Mouse (Mus musculus): ENCODE results near the gene Gm13277.
"Not testable (repeated sequence)": the region's sequence is repeated elsewhere in the genome, so short reads cannot be mapped to it uniquely, and the experiment has no call there.

The Gm13277 gene

GRCm38 (mm10) chr4:88788402-88788801, at the start of gene Gm13277:
TSS of gene Gm13277 (plus strand) at chr4:88788632.
- DNase-seq, result peak; percentile 79

- DNase-seq, result no peak
Measured at GRCm38 (mm10) chr4:88739036-88739435, 49.4 kb upstream of the Gm13277 start.

GRCm38 (mm10) chr4:88741426-88741825, 47.0 kb upstream of the Gm13277 start:
- no peak for DNase-seq

GRCm38 (mm10) chr4:88742771-88743371, 45.6 kb upstream of the Gm13277 start:
- DNase-seq, result no peak

GRCm38 (mm10) chr4:88744207-88744606, 44.2 kb upstream of the Gm13277 start:
- DNase-seq, result no peak

- DNase-seq, result no peak
Measured at GRCm38 (mm10) chr4:88749926-88750325, 38.5 kb upstream of the Gm13277 start.

- peak; percentile 79 for DNase-seq
Measured at GRCm38 (mm10) chr4:88754818-88755340, 33.6 kb upstream of the Gm13277 start, which contains the start of gene Gm13271. TSS of gene Gm13271 (plus strand) at chr4:88754868.

GRCm38 (mm10) chr4:88756581-88757513, 31.6 kb upstream of the Gm13277 start:
- not testable (repeated sequence) for DNase-seq

- peak; percentile 94 for DNase-seq
Measured at GRCm38 (mm10) chr4:88757628-88758031, 30.8 kb upstream of the Gm13277 start.

- peak; percentile 23 for DNase-seq
Measured at GRCm38 (mm10) chr4:88758751-88759150, 29.7 kb upstream of the Gm13277 start.

GRCm38 (mm10) chr4:88759610-88760268, 28.7 kb upstream of the Gm13277 start, which contains the start of gene Gm13283:
TSS of gene Gm13283 (plus strand) at chr4:88760119.
- DNase-seq, result peak; percentile 37

GRCm38 (mm10) chr4:88760431-88760830, 28.0 kb upstream of the Gm13277 start:
- peak; percentile 87 for DNase-seq

- DNase-seq, result peak; percentile 69
Measured at GRCm38 (mm10) chr4:88761776-88762175, 26.7 kb upstream of the Gm13277 start.

GRCm38 (mm10) chr4:88762341-88762740, 26.1 kb upstream of the Gm13277 start:
- peak; percentile 31 for DNase-seq

- peak; percentile 82 for DNase-seq
Measured at GRCm38 (mm10) chr4:88763384-88764018, 24.9 kb upstream of the Gm13277 start.

GRCm38 (mm10) chr4:88773534-88773933, 14.9 kb upstream of the Gm13277 start, which contains the start of gene Gm13290:
TSS of gene Gm13290 (plus strand) at chr4:88773834.
- DNase-seq, result not testable (repeated sequence)

- DNase-seq, result not testable (repeated sequence)
Measured at GRCm38 (mm10) chr4:88776622-88777021, 11.8 kb upstream of the Gm13277 start, which contains the start of gene Gm13289. TSS of gene Gm13289 (plus strand) at chr4:88776922.

- DNase-seq, result not testable (repeated sequence)
Measured at GRCm38 (mm10) chr4:88779550-88779949, 8.9 kb upstream of the Gm13277 start, which contains the start of gene Gm13272. TSS of gene Gm13272 (plus strand) at chr4:88779850.

- peak; percentile 8 for DNase-seq
Measured at GRCm38 (mm10) chr4:88780320-88780719, 8.1 kb upstream of the Gm13277 start.

GRCm38 (mm10) chr4:88781831-88782230, 6.6 kb upstream of the Gm13277 start, which contains the start of gene Ifnz:
TSS of gene Ifnz (plus strand) at chr4:88782131.
- DNase-seq, result not testable (repeated sequence)

GRCm38 (mm10) chr4:88782335-88782734, 6.1 kb upstream of the Gm13277 start:
- DNase-seq, result peak; percentile 35

- not testable (repeated sequence) for DNase-seq
Measured at GRCm38 (mm10) chr4:88785409-88785808, 3.0 kb upstream of the Gm13277 start, which contains the start of gene Gm13276. TSS of gene Gm13276 (plus strand) at chr4:88785709.

All from kidney, adult 11 months (tissue).